In genomic region chr4:150677846-150678224, GRCm38 (mm10) we compare ENCODE assay signal across 17 mouse cellular contexts. TPM values are rescaled to one million over a fixed set of nuclear protein-coding genes. Genes with fewer than 3 reads are reported as not detected.
DNase-seq lines count a peak whose midpoint lies in the region; ATAC-seq and TF ChIP-seq lines count a peak whose summit lies in the region.
"Had no signal": no experiment of that assay in that cellular context is flagged by ENCODE, and none has a peak within 500 bp of the region (broad histone marks: within the 10 kb centered on the region; RNA-seq: fewer than 3 reads in every experiment).

No protein-coding gene starts in this region.

- 0 out of 2 replicates have a peak overlapping the region, but pooled peaks have one; percentile 19 for H3K4me2 ChIP-seq in kidney, embryonic 15.5 days
- no peak overlapping the region for H3K4me2 ChIP-seq in hindbrain, embryonic 15.5 days
- 0 out of 2 replicates have a peak overlapping the region, but pooled peaks have one; percentile 20 for H3K4me2 ChIP-seq in neural tube, embryonic 12.5 days (replicated peaks)
- H3K4me2 ChIP-seq: intestine, embryonic 15.5 days; limb, embryonic 13.5 days had no signal

- DNase-seq in kidney, postnatal 10 days, result no peak
- DNase-seq in R1 (ENCODE audit: low read depth, low spot score), result peak; percentile 99
- no peak for DNase-seq in lung, adult 2 months
- no peak for DNase-seq in heart, adult 8-10 months (ENCODE audit: low spot score)
- DNase-seq: cerebellum, adult 2 months; heart, adult 18-20 months; heart, postnatal 10 days; kidney, postnatal 4 days; liver, postnatal 0 days had no signal

- ATAC-seq in kidney, embryonic 15.5 days (replicated peaks; ENCODE audit: low FRiP score), result peak; percentile 37; the same call in 1 of the 2 replicates
- ATAC-seq in hindbrain, embryonic 15.5 days (ENCODE audit: low FRiP score, low read depth), result 0 out of 2 replicates have a peak, but pooled peaks have one; percentile 23
- peak; percentile 46 for ATAC-seq in neural tube, embryonic 12.5 days (ENCODE audit: low FRiP score, low read depth)
- ATAC-seq: CD4-positive, CD25-positive, alpha-beta regulatory T cell, adult 4 months; intestine, embryonic 15.5 days; liver, postnatal 0 days; Patski had no signal

- TF ChIP-seq CTCF in lung, adult 2 months (IDR thresholded peaks at IDR 0.05; ENCODE audit: insufficient read depth, low read length), result no peak

- H3K9ac ChIP-seq in kidney, embryonic 15.5 days, result no peak overlapping the region
- H3K9ac ChIP-seq in hindbrain, embryonic 15.5 days, result no peak overlapping the region
- H3K9ac ChIP-seq in neural tube, embryonic 12.5 days, result no peak overlapping the region
- H3K9ac ChIP-seq: intestine, embryonic 15.5 days; limb, embryonic 13.5 days; liver, postnatal 0 days had no signal

- no peak for TF ChIP-seq POLR2A in lung, adult 2 months (IDR thresholded peaks at IDR 0.05; ENCODE audit: borderline replicate concordance, extremely low read depth, low read depth, low read length)

- H3K27me3 ChIP-seq in kidney, embryonic 15.5 days, result no peaks in the 10 kb centered on the region
- no peaks in the 10 kb centered on the region for H3K27me3 ChIP-seq in hindbrain, embryonic 15.5 days
- H3K27me3 ChIP-seq in neural tube, embryonic 12.5 days (replicated peaks), result no peaks in the 10 kb centered on the region
- H3K27me3 ChIP-seq: intestine, embryonic 15.5 days; limb, embryonic 13.5 days; Patski had no signal

- H3K9me3 ChIP-seq in kidney, embryonic 15.5 days (replicated peaks), result no peaks in the 10 kb centered on the region
- H3K9me3 ChIP-seq in hindbrain, embryonic 15.5 days, result no peaks in the 10 kb centered on the region
- H3K9me3 ChIP-seq in neural tube, embryonic 12.5 days, result 0 out of 2 replicates have a peak, but pooled peaks cover 11% of the 10 kb centered on the region
- H3K9me3 ChIP-seq: intestine, embryonic 15.5 days had no signal

- H3K36me3 ChIP-seq in kidney, embryonic 15.5 days, result no peaks in the 10 kb centered on the region
- H3K36me3 ChIP-seq in hindbrain, embryonic 15.5 days, result no peaks in the 10 kb centered on the region
- H3K36me3 ChIP-seq in neural tube, embryonic 12.5 days, result no peaks in the 10 kb centered on the region
- H3K36me3 ChIP-seq: intestine, embryonic 15.5 days; limb, embryonic 13.5 days had no signal

- H3K4me1 ChIP-seq in kidney, embryonic 15.5 days, result peaks cover 33% of the 10 kb centered on the region
- H3K4me1 ChIP-seq in hindbrain, embryonic 15.5 days (replicated peaks), result peaks cover 8% of the 10 kb centered on the region; the same call in 1 of the 2 replicates
- H3K4me1 ChIP-seq in neural tube, embryonic 12.5 days, result peaks cover 36% of the 10 kb centered on the region
- H3K4me1 ChIP-seq in lung, adult 2 months (ENCODE audit: control insufficient read depth, insufficient read depth, low read length), result no peaks in the 10 kb centered on the region
- H3K4me1 ChIP-seq: limb, embryonic 13.5 days had no signal

- H3K4me3 ChIP-seq in kidney, embryonic 15.5 days (replicated peaks), result no peak overlapping the region
- no peak overlapping the region for H3K4me3 ChIP-seq in hindbrain, embryonic 15.5 days
- no peak overlapping the region for H3K4me3 ChIP-seq in neural tube, embryonic 12.5 days
- H3K4me3 ChIP-seq in lung, adult 2 months (replicated peaks; ENCODE audit: extremely low read depth, low read depth, low read length), result no peak overlapping the region
- H3K4me3 ChIP-seq: intestine, embryonic 15.5 days; limb, embryonic 13.5 days; myocyte had no signal

- peak overlapping the region; percentile 71; the same call in 1 of the 2 replicates for H3K27ac ChIP-seq in kidney, embryonic 15.5 days
- H3K27ac ChIP-seq in hindbrain, embryonic 15.5 days (replicated peaks), result no peak overlapping the region
- H3K27ac ChIP-seq in neural tube, embryonic 12.5 days, result peak overlapping the region; percentile 50
- H3K27ac ChIP-seq: intestine, embryonic 15.5 days; limb, embryonic 13.5 days had no signal

- 19% methylated on average over 3 of the region's 4 CpGs for WGBS in kidney, embryonic 15.5 days
- 7% methylated on average over 3 of the region's 4 CpGs for WGBS in hindbrain, embryonic 15.5 days
- 22% methylated on average over 3 of the region's 4 CpGs for WGBS in neural tube, embryonic 12.5 days
- WGBS in lung, adult 2 months, result 33% methylated on average over 4 of the region's 4 CpGs

RNA-seq across cellular contexts. Expression of gene Slc45a1, which starts 25.9 kb away (rescaled TPM):
- 0.28 and 0.30 TPM in 2 replicates for polyA plus RNA-seq in kidney, embryonic 15.5 days (2015; fragmentation: Nextera tagmentation; extraction: Ambion mirVana)
- polyA plus RNA-seq in hindbrain, embryonic 15.5 days (2015; fragmentation: Nextera tagmentation; extraction: Ambion mirVana), result 37.6 and 43.4 TPM in 2 replicates
- polyA plus RNA-seq in neural tube, embryonic 12.5 days (2016; fragmentation: Nextera tagmentation; extraction: Ambion mirVana), result 16.6 and 21.0 TPM in 2 replicates
- polyA plus RNA-seq in lung, adult 2 months (2012; rRNA removed), result 0.05 TPM in 1 of 2 replicates, not detected in the other
- not detected for total RNA-seq in heart, adult 8-10 months (2022)
- total RNA-seq: heart, adult 18-20 months; heart, postnatal 10 days had no signal
- polyA plus RNA-seq: CD4-positive, CD25-positive, alpha-beta regulatory T cell, adult 4 months; liver, postnatal 0 days; myocyte; Patski had no signal

Comparison
In these comparisons a context has a peak if more than half of its experiments do, and no peak if none do; other contexts are left out.
1. RNA of gene Slc45a1, which starts 25.9 kb away (polyA plus RNA-seq): 37.6 to 43.4 TPM in hindbrain, embryonic 15.5 days and 16.6 to 21.0 TPM in neural tube, embryonic 12.5 days; 0.28 to 0.30 TPM in kidney, embryonic 15.5 days and 0.05 TPM in lung, adult 2 months; every median in the first group is over 10 times any median in the second.
2. Peak in every context shown above with its lines, with median percentiles within 50 percentile points of each other: ATAC-seq.